In the genomic region with DNA sequence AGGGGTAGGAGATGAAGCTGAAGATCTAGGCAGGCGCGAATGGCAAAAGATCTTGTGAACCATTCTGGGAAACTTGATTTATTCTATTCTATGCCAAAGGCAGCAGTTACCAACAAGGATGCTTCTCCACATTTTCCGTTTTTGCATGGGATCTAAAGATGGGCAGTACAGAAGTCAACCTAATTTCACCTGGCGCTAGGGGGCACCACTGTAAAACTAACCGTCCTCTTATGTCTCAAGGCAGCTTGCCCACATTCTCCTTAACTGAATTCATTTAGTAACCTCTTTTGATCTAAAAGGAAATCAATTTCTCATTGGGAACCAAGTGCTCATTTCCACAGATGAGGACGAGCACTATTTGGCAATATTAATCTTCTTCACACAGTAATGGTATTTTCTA, we compare ENCODE assay signal across 8 mouse cellular contexts. TPM values are rescaled to one million over a fixed set of nuclear protein-coding genes. Genes with fewer than 3 reads are reported as not detected.
DNase-seq lines count a peak whose midpoint lies in the region; ATAC-seq and TF ChIP-seq lines count a peak whose summit lies in the region.

No protein-coding gene starts in this region.

- no peaks in the 10 kb centered on the region for H3K27me3 ChIP-seq in neural tube, embryonic 15.5 days (replicated peaks)
- no peaks in the 10 kb centered on the region for H3K27me3 ChIP-seq in liver, embryonic 14.5 days (ENCODE audit: control insufficient read depth, insufficient read depth, low read length)

- H3K27ac ChIP-seq in neural tube, embryonic 15.5 days (replicated peaks) = no peak overlapping the region
- H3K27ac ChIP-seq in liver, embryonic 14.5 days = no peak overlapping the region

- no peak overlapping the region for H3K4me2 ChIP-seq in neural tube, embryonic 15.5 days
- no peak overlapping the region for H3K4me2 ChIP-seq in liver, embryonic 14.5 days (ENCODE audit: low read depth)

- peak; percentile 50 for TF ChIP-seq CTCF in liver, embryonic 14.5 days (IDR thresholded peaks at IDR 0.05; ENCODE audit: low read depth)

- no peak for TF ChIP-seq EP300 in liver, embryonic 14.5 days (IDR thresholded peaks at IDR 0.05; ENCODE audit: low read depth)

- H3K9ac ChIP-seq in neural tube, embryonic 15.5 days (replicated peaks) = no peak overlapping the region
- H3K9ac ChIP-seq in liver, embryonic 14.5 days (replicated peaks) = no peak overlapping the region

- H3K4me3 ChIP-seq in neural tube, embryonic 15.5 days (replicated peaks) = no peak overlapping the region
- H3K4me3 ChIP-seq in liver, embryonic 14.5 days (ENCODE audit: insufficient read depth in 1 of 2, low read depth in 2 of 2, low read length in 2 of 2) = no peak overlapping the region

- ATAC-seq in neural tube, embryonic 15.5 days (ENCODE audit: low FRiP score) = no peak
- ATAC-seq in liver, embryonic 14.5 days (ENCODE audit: insufficient read depth) = no peak

- 32% methylated on average over 6 of the region's 6 CpGs for WGBS in neural tube, embryonic 15.5 days
- 17% methylated on average over 6 of the region's 6 CpGs for WGBS in liver, embryonic 14.5 days (ENCODE audit: insufficient replicate concordance)

- H3K4me1 ChIP-seq in neural tube, embryonic 15.5 days = no peaks in the 10 kb centered on the region
- H3K4me1 ChIP-seq in liver, embryonic 14.5 days (replicated peaks; ENCODE audit: control insufficient read depth in 2 of 2, insufficient read depth in 2 of 2, low read length in 1 of 2) = peaks cover 0 to 2% of the 10 kb centered on the region in 2 experiments; a peak in 1 of 4 replicates

- H3K36me3 ChIP-seq in neural tube, embryonic 15.5 days = no peaks in the 10 kb centered on the region
- no peaks in the 10 kb centered on the region for H3K36me3 ChIP-seq in liver, embryonic 14.5 days (replicated peaks; ENCODE audit: control insufficient read depth, insufficient read depth, low read depth)

- H3K9me3 ChIP-seq in neural tube, embryonic 15.5 days (replicated peaks) = 0 out of 2 replicates have a peak, but pooled peaks cover 4% of the 10 kb centered on the region
- no peaks in the 10 kb centered on the region for H3K9me3 ChIP-seq in liver, embryonic 14.5 days (ENCODE audit: control insufficient read depth, low read length)

- peak; percentile 22 for DNase-seq in neural tube, embryonic 10.5 days (ENCODE audit: extremely low spot score, low spot score)
- peak; percentile 33 for DNase-seq in c-Kit-positive CD71-positive TER-119-negative erythroid progenitor cells, embryonic 14.5 days (ENCODE audit: low read depth)
- DNase-seq in gastrocnemius, adult 18-20 months (ENCODE audit: low spot score) = peak; percentile 80
- peak; percentile 89 for DNase-seq in kidney, postnatal 10 days
- peak in 1 of 3 experiments; percentile 5 for DNase-seq in liver, embryonic 14.5 days (ENCODE audit: low read depth in 3 of 3, low spot score in 3 of 3)
- peak; percentile 64 for DNase-seq in retina, postnatal 1 day
- peak; percentile 71 to 72 for DNase-seq in urinary bladder, postnatal 36 days (ENCODE audit: low spot score in 2 of 2)

RNA-seq across cellular contexts. Expression of a gene that starts 4.9 kb away (rescaled TPM):
- polyA plus RNA-seq in neural tube, embryonic 15.5 days (2015; fragmentation: Nextera tagmentation; extraction: Ambion mirVana) = not detected in 2 replicates
- not detected for total RNA-seq in gastrocnemius, adult 18-20 months (2021)
- not detected in 2 replicates for polyA plus RNA-seq in liver, embryonic 14.5 days (2012; rRNA removed)
- not detected in 2 replicates for polyA plus RNA-seq in liver, embryonic 14.5 days (2014; fragmentation: Nextera tagmentation; extraction: Ambion mirVana)
